Mouse (Mus musculus) c-Kit-negative CD71-positive TER-119-positive erythroid progenitor cells, embryonic 14.5 days (primary cell): ENCODE measurements around the gene Ksr1.
"Not testable (repeated sequence)": the region's sequence is repeated elsewhere in the genome, so short reads cannot be mapped to it uniquely, and the experiment has no call there.

Experiments
- DNase-seq: peaks from one replicate; pipeline ENCODE4 v3.0.0-alpha.2; 2013; ENCODE audit warnings: low read depth, low spot score

Gene Ksr1

GRCm38 (mm10) chr11:79012529-79012928 is 133.7 kb downstream of the Ksr1 start:
- DNase-seq = no peak

- DNase-seq = no peak
These were observed 137.3 kb downstream of the Ksr1 start for GRCm38 (mm10) chr11:79008891-79009290.

- no peak for DNase-seq
These were observed 138.0 kb downstream of the Ksr1 start for GRCm38 (mm10) chr11:79008007-79008775.

GRCm38 (mm10) chr11:79007356-79007755 is 138.9 kb downstream of the Ksr1 start:
- not testable (repeated sequence) for DNase-seq

- no peak for DNase-seq
These were observed 139.8 kb downstream of the Ksr1 start for GRCm38 (mm10) chr11:79006417-79006816.

- no peak for DNase-seq
These were observed 140.4 kb downstream of the Ksr1 start for GRCm38 (mm10) chr11:79005578-79006394.

GRCm38 (mm10) chr11:79003769-79004638 is 142.2 kb downstream of the Ksr1 start:
- DNase-seq = no peak

- no peak for DNase-seq
These were observed 143.0 kb downstream of the Ksr1 start for GRCm38 (mm10) chr11:79003053-79003768.

GRCm38 (mm10) chr11:79002551-79002951 is 143.7 kb downstream of the Ksr1 start:
- DNase-seq = no peak

- no peak for DNase-seq
These were observed 144.3 kb downstream of the Ksr1 start for GRCm38 (mm10) chr11:79001871-79002270.

- no peak for DNase-seq
These were observed 147.1 kb downstream of the Ksr1 start for GRCm38 (mm10) chr11:78999118-78999517.

GRCm38 (mm10) chr11:78990875-78991543 is 155.2 kb downstream of the Ksr1 start:
- DNase-seq = not testable (repeated sequence)

GRCm38 (mm10) chr11:78990096-78990495 is 156.1 kb downstream of the Ksr1 start:
- DNase-seq = no peak

GRCm38 (mm10) chr11:78989206-78989605 is 157.0 kb downstream of the Ksr1 start:
- not testable (repeated sequence) for DNase-seq

GRCm38 (mm10) chr11:78986311-78987002 is 159.8 kb downstream of the Ksr1 start:
- no peak for DNase-seq

GRCm38 (mm10) chr11:78985505-78985904 is 160.7 kb downstream of the Ksr1 start:
- no peak for DNase-seq

- DNase-seq = no peak
These were observed 161.6 kb downstream of the Ksr1 start, which contains the start of gene Lgals9 for GRCm38 (mm10) chr11:78984483-78985177. TSS of gene Lgals9 (minus strand) at chr11:78984946.

- no peak for DNase-seq
These were observed 162.7 kb downstream of the Ksr1 start for GRCm38 (mm10) chr11:78983539-78983938.
